Mouse (Mus musculus): ENCODE measurements around the gene Il1r1. TPM values are rescaled to one million over a fixed set of nuclear protein-coding genes. Genes with fewer than 3 reads are reported as not detected.
"Not testable (repeated sequence)": the region's sequence is repeated elsewhere in the genome, so short reads cannot be mapped to it uniquely, and the experiment has no call there.

The Il1r1 gene
- polyA plus RNA-seq, 1 experiment from 2014 or later: 7.0 TPM

DNA sequence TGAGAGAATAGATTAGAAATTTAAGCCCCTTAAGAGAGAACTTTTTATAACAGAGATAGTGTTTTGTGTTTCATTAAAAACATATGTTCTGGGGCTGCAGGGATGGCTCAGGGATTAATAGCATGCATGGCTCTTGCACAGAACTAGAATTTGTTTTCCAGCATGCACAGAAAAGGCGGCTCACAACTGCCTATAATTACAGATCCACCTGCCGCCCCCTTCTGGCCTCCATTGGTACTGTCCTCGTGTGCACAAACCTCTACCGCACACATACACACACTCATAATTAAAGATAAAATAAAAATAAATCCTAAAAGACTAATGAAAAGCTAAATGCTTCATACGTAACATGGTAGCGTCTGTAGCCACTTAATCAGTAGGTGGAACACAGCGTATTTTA lies 69.0 kb downstream of the Il1r1 start:
- Histone ChIP-seq H3K4me1 (replicated peaks) (no peaks in the 10 kb centered on the region), H3K27me3 (no peaks in the 10 kb centered on the region), H3K36me3 (no peaks in the 10 kb centered on the region; the same call in 1 of the 2 replicates), H3K4me2 (no peak overlapping the region), H3K4me3 (no peak overlapping the region), H3K9ac (no peak overlapping the region), H3K27ac (no peak overlapping the region), H3K9me3 (replicated peaks) (no peaks in the 10 kb centered on the region)
- 96% methylated on average over 7 of the region's 7 CpGs for WGBS
- ATAC-seq (replicated peaks; ENCODE audit: insufficient number of reproducible peaks, insufficient read depth, low FRiP score, low read depth): no peak

DNA sequence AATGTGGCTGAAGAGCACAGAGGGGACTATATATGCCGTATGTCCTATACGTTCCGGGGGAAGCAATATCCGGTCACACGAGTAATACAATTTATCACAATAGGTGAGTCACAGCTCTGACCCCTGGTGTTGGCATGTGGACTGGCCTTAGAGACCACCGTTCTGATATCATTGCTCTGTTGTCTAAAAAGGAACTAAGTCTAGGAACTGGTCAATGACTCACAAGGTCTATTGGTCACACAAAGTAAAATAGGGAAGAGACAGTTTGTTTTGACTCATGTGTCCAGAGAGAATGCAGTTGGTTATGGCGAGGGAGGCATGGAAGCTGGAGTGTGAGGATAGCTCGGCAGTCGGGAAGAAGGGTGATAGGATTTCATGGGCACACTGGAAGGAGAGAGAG lies 69.9 kb downstream of the Il1r1 start:
- no peaks in the 10 kb centered on the region for H3K27me3 ChIP-seq

DNA sequence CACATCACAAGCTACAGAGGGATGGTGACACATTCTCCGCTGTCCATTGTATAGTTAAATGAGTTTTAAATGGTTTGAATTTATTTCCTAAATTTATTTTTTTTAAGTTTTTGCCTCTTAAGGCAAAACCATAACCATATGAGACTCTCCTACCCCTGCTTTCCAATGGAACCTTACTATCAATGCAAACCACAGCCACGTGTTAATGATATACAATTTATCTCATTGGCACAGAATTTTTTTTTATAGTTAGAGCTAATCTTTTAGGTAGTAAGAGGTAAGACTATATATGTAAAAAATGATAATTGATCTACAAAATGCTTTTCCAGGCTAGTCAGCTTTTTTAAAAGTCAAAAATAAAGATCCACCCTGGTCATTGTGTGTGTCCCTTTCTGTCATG lies 73.2 kb downstream of the Il1r1 start:
- Histone ChIP-seq H3K9me3 (replicated peaks) (no peaks in the 10 kb centered on the region), H3K4me3 (no peak overlapping the region), H3K27ac (no peak overlapping the region), H3K27me3 (no peaks in the 10 kb centered on the region), H3K9ac (no peak overlapping the region), H3K4me2 (no peak overlapping the region), H3K36me3 (peaks cover 3% of the 10 kb centered on the region; the same call in 1 of the 2 replicates), H3K4me1 (replicated peaks) (no peaks in the 10 kb centered on the region)
- no peak for ATAC-seq (replicated peaks; ENCODE audit: insufficient number of reproducible peaks, insufficient read depth, low FRiP score, low read depth)
- 78% methylated on average over 2 of the region's 2 CpGs for WGBS

More for the DNA sequence above, 69.9 kb downstream of the Il1r1 start:
- H3K9ac ChIP-seq: no peak overlapping the region
- no peak overlapping the region for H3K27ac ChIP-seq
- H3K4me3 ChIP-seq: no peak overlapping the region
- 75% methylated on average over 9 of the region's 9 CpGs for WGBS
- no peaks in the 10 kb centered on the region for H3K4me1 ChIP-seq (replicated peaks)
- no peaks in the 10 kb centered on the region; the same call in 1 of the 2 replicates for H3K36me3 ChIP-seq
- H3K4me2 ChIP-seq: no peak overlapping the region
- no peaks in the 10 kb centered on the region for H3K9me3 ChIP-seq (replicated peaks)
- ATAC-seq (replicated peaks; ENCODE audit: insufficient number of reproducible peaks, insufficient read depth, low FRiP score, low read depth): no peak

DNA sequence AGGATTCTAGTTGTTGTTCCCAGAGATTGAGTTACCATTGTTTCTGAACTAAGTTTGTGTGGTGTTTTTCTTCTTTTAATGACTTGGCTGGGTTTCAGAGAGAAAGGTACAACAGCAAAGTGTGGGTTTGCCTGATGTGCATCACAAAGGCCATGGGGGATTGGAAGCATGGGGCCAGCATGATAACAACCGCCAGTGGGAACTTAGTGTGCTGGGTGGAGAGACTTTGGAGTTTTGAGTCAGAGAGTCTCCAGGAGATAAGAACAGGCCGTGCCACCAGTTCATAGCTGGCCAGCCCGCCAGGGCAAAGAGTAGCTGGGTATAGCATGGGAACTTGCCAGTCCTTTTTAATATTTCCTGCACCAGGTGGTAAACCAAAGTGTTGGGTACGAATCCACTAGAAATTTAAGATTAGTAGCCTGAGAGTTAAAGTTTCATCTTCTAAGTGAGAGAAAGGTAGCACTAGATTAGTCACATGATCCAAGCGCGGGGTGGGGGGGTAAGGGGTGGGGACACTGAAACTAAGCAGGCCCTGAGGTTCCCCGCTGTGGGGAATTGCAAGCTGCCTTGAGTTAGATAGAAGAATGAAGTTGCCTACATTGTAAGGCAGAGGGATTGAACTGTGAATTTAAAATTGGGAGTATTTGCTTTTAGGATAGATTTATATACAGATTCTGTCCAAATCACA lies 78.4 kb downstream of the Il1r1 start:
- H3K4me1 ChIP-seq (replicated peaks): no peaks in the 10 kb centered on the region
- H3K9me3 ChIP-seq (replicated peaks): no peaks in the 10 kb centered on the region
- ATAC-seq (replicated peaks; ENCODE audit: insufficient number of reproducible peaks, insufficient read depth, low FRiP score, low read depth): no peak
- no peak overlapping the region for H3K9ac ChIP-seq
- WGBS: 53% methylated on average over 7 of the region's 7 CpGs
- H3K36me3 ChIP-seq: peaks cover 3% of the 10 kb centered on the region; the same call in 1 of the 2 replicates
- no peak overlapping the region for H3K4me2 ChIP-seq
- H3K4me3 ChIP-seq: no peak overlapping the region
- H3K27me3 ChIP-seq: no peaks in the 10 kb centered on the region
- H3K27ac ChIP-seq: no peak overlapping the region

DNA sequence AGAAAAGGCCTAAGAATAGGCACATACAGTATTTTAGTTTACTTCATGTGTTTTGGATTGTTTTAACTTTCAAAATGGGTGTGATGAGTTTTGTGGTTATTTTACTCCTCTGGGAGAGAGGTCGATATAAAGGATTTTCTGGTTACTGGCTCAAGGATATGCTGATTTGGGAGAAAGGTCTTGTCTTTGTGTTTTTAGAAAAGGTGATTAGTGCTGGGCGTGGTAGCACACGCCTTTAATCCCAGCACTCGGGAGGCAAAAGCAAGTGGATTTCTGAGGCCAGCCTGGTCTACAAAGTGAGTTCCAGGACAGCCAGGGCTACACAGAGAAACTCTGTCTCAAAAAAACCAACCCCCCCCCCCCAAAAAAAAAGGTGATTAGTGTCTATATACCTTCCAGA lies 79.4 kb downstream of the Il1r1 start:
- not testable (repeated sequence) for ATAC-seq (replicated peaks; ENCODE audit: insufficient number of reproducible peaks, insufficient read depth, low FRiP score, low read depth); H3K4me2 ChIP-seq

DNA sequence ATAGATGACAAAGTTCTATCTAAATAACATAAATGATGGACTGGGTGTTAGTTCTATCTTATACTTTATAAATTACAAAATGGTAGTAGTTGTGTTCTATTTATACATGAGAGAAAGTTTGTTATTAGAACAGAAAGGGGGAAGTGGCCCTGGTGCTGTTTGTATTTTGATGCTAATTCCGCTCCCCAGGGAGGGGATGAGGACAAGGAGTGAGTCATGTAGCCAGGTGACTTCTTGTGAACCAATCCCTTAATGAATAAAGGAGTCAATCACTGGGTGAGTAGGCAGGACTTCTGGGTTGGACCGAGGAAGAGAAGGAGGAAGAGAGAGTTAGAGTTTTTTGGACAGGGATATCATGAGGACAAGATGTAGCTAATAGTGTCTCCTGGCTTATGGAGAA lies 81.2 kb downstream of the Il1r1 start:
- no peaks in the 10 kb centered on the region for H3K9me3 ChIP-seq (replicated peaks)
- WGBS: 81% methylated on average over 2 of the region's 2 CpGs
- H3K27ac ChIP-seq: no peak overlapping the region
- H3K36me3 ChIP-seq: no peaks in the 10 kb centered on the region
- ATAC-seq (replicated peaks; ENCODE audit: insufficient number of reproducible peaks, insufficient read depth, low FRiP score, low read depth): no peak
- H3K9ac ChIP-seq: no peak overlapping the region
- no peaks in the 10 kb centered on the region for H3K27me3 ChIP-seq
- no peak overlapping the region for H3K4me2 ChIP-seq
- no peaks in the 10 kb centered on the region for H3K4me1 ChIP-seq (replicated peaks)
- H3K4me3 ChIP-seq: no peak overlapping the region

More for the DNA sequence above, 79.4 kb downstream of the Il1r1 start:
- H3K27ac ChIP-seq; H3K9me3 ChIP-seq (replicated peaks); H3K4me3 ChIP-seq; H3K9ac ChIP-seq; H3K36me3 ChIP-seq; H3K4me1 ChIP-seq (replicated peaks); H3K27me3 ChIP-seq: not testable (repeated sequence)
- WGBS: 80% methylated on average over 4 of the region's 4 CpGs

DNA sequence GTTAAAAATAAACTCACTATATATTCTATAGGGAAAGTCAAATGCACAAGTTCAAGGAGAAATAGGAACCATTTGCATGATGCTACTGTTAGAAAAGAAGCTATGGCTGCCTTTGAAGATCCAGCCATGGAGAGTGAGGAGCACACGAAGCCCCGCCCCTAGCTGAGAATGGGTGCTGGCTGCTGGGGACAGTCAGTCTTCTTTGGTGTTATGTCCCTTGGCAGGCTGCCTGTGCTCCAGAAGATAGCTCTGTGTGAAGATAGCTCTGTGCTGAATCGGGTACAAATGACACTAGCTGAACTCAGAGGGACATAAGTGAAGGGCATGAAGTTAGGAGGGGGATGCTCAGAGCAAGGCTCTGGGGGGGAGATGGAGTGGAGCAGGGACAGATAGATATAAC lies 86.2 kb downstream of the Il1r1 start:
- Histone ChIP-seq H3K36me3 (peaks cover 10% of the 10 kb centered on the region; the same call in 1 of the 2 replicates), H3K27ac (no peak overlapping the region), H3K4me1 (replicated peaks) (no peaks in the 10 kb centered on the region), H3K9ac (no peak overlapping the region), H3K4me3 (no peak overlapping the region), H3K4me2 (no peak overlapping the region), H3K27me3 (no peaks in the 10 kb centered on the region), H3K9me3 (replicated peaks) (no peaks in the 10 kb centered on the region)
- ATAC-seq (replicated peaks; ENCODE audit: insufficient number of reproducible peaks, insufficient read depth, low FRiP score, low read depth): no peak
- 60% methylated on average over 3 of the region's 3 CpGs for WGBS

DNA sequence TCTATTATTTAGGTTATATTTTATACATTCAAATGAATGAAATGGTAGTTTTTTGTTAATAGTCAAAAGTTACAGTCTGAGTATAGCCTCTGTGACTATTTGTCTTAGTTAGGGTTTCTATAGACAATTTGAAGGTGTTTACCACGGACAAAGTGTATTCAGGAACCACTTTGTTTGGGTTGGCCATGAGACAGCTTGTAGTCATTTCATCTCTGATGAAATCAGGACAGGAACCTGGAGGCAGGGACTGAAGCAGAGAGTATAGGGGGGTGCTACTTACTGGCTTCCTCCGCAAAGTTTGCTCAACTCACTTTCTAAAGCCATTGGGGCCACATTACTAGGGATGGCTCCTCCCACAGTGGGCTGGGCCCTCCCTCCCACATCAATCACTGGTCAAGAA lies 86.7 kb downstream of the Il1r1 start:
- H3K9me3 ChIP-seq (replicated peaks): no peaks in the 10 kb centered on the region
- H3K4me2 ChIP-seq: no peak overlapping the region
- H3K9ac ChIP-seq: no peak overlapping the region
- peaks cover 10% of the 10 kb centered on the region; the same call in 1 of the 2 replicates for H3K36me3 ChIP-seq
- no peak overlapping the region for H3K4me3 ChIP-seq
- ATAC-seq (replicated peaks; ENCODE audit: insufficient number of reproducible peaks, insufficient read depth, low FRiP score, low read depth): no peak
- 75% methylated on average over 2 of the region's 2 CpGs for WGBS
- no peak overlapping the region for H3K27ac ChIP-seq
- H3K27me3 ChIP-seq: no peaks in the 10 kb centered on the region
- H3K4me1 ChIP-seq (replicated peaks): no peaks in the 10 kb centered on the region

DNA sequence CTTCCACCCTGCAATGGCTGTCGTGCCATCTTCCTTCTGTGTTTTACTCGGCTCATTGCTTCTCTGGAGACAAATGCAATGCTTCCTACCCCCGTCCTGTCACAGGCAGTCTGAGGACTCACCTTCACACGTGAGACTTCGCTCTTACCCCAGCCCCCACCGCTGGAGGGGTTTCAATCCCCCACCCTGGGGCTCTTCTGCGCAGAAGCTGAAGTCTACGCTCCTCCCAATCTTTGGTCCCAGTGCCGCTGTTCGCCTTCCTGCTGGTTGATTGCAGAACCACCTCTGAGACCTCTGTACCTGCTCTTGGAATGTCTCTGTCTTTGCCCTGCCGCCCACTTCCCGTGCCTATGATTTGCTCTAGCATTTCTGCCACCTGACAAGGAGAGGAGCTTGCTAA lies 89.1 kb downstream of the Il1r1 start:
- H3K27me3 ChIP-seq: no peaks in the 10 kb centered on the region
- no peak overlapping the region for H3K4me2 ChIP-seq
- no peak overlapping the region for H3K27ac ChIP-seq
- H3K9me3 ChIP-seq (replicated peaks): no peaks in the 10 kb centered on the region
- no peak overlapping the region for H3K9ac ChIP-seq
- peaks cover 10% of the 10 kb centered on the region; the same call in 1 of the 2 replicates for H3K36me3 ChIP-seq
- no peak overlapping the region for H3K4me3 ChIP-seq
- WGBS: 79% methylated on average over 12 of the region's 12 CpGs
- no peak for ATAC-seq (replicated peaks; ENCODE audit: insufficient number of reproducible peaks, insufficient read depth, low FRiP score, low read depth)
- no peaks in the 10 kb centered on the region for H3K4me1 ChIP-seq (replicated peaks)

DNA sequence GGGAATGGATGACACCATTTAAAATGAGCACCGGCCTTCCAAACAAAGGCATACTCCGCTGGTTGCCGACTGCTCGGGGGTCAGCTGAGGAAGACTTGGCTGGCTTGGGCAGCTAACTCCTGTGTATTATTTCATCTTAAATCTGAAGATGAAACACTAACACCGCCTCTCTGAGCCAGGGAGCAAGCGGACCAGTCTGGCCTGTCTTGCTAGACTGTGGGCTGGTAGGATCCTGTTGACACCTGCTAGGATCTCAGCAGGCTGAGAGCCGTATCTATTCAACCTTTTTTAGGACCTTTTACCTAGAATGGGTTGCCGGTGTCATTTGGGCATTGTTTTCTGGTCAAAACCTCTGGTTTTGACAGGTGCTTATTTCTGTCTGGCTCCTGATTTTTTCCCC lies 92.8 kb downstream of the Il1r1 start:
- Histone ChIP-seq H3K9ac (no peak overlapping the region), H3K4me1 (replicated peaks) (peaks cover 5% of the 10 kb centered on the region; the same call in 1 of the 2 replicates), H3K4me2 (no peak overlapping the region), H3K27ac (no peak overlapping the region), H3K4me3 (no peak overlapping the region), H3K36me3 (peaks cover 8% of the 10 kb centered on the region; the same call in 1 of the 2 replicates), H3K9me3 (replicated peaks) (no peaks in the 10 kb centered on the region), H3K27me3 (no peaks in the 10 kb centered on the region)
- WGBS: 86% methylated on average over 8 of the region's 8 CpGs
- no peak for ATAC-seq (replicated peaks; ENCODE audit: insufficient number of reproducible peaks, insufficient read depth, low FRiP score, low read depth)

DNA sequence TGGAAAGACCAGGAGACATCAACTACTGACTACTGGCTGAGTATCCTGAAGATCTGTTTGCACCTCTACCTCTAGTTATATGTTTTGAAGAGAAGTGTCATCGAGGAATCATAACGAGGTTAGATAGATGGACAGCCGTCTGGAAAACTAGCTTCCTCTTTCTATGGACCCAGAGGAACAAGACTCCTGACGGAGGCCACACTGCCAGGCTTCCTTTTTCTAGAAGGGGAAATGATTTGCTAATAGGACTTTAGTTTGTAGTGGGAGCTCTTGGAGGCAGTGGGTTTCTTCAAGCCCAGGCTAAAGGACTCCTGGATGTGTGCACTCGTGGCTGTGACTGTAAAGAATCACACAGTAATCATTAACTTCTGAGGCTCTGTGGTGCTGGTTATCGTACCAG lies 96.9 kb downstream of the Il1r1 start:
- Histone ChIP-seq H3K4me3 (no peak overlapping the region), H3K4me1 (replicated peaks) (peaks cover 13% of the 10 kb centered on the region), H3K27me3 (peaks cover 14% of the 10 kb centered on the region), H3K9ac (no peak overlapping the region), H3K4me2 (no peak overlapping the region), H3K27ac (no peak overlapping the region), H3K9me3 (replicated peaks) (no peaks in the 10 kb centered on the region), H3K36me3 (no peaks in the 10 kb centered on the region)
- WGBS: 77% methylated on average over 6 of the region's 6 CpGs
- ATAC-seq (replicated peaks; ENCODE audit: insufficient number of reproducible peaks, insufficient read depth, low FRiP score, low read depth): no peak

DNA sequence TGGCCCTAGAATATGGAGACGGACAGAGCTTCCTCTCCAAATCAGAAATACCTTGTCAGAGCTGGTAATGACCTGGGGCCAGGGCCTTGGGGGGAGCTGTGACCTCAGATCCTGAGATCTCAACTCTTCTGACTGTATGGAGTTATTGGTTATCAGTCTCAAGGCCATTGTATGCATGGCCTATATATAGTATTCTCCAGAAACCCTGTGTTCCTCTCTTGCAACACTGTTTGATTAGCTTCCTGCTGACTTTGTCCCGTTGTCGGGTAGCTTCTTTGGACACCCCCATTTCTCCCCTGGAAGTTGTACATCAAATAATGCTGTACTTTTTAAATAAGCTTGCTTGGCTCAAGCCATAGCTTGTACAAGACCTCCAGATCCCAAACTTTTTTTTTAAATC lies 97.7 kb downstream of the Il1r1 start:
- Histone ChIP-seq H3K27ac (no peak overlapping the region), H3K36me3 (no peaks in the 10 kb centered on the region), H3K27me3 (peaks cover 16% of the 10 kb centered on the region), H3K4me3 (no peak overlapping the region), H3K9ac (no peak overlapping the region), H3K4me1 (replicated peaks) (peaks cover 13% of the 10 kb centered on the region), H3K9me3 (replicated peaks) (no peaks in the 10 kb centered on the region), H3K4me2 (no peak overlapping the region)
- ATAC-seq (replicated peaks; ENCODE audit: insufficient number of reproducible peaks, insufficient read depth, low FRiP score, low read depth): no peak
- WGBS: 75% methylated on average over 3 of the region's 3 CpGs
